Mouse (Mus musculus) forelimb bud, embryonic 11.5 days (tissue): ENCODE measurements around the gene Stac.

Experiments
- DNase-seq: peaks from one replicate; pipeline ENCODE4 v3.0.0-alpha.2; 2012; ENCODE audit warnings: low read depth, low spot score

Stac gene

GRCm38 (mm10) chr9:111689680-111690483, at the start of gene Stac:
Gene Stac (minus strand): TSS chr9:111690348.
- peak; percentile 5 for DNase-seq

- DNase-seq = no peak
These were observed 49.5 kb upstream of the Stac start for GRCm38 (mm10) chr9:111739431-111740245.

- no peak for DNase-seq
These were observed 48.9 kb upstream of the Stac start for GRCm38 (mm10) chr9:111739026-111739425.

GRCm38 (mm10) chr9:111737796-111738195, 47.6 kb upstream of the Stac start:
- DNase-seq = no peak

- DNase-seq = no peak
These were observed 45.8 kb upstream of the Stac start for GRCm38 (mm10) chr9:111735931-111736330.

GRCm38 (mm10) chr9:111731939-111732670, 42.0 kb upstream of the Stac start:
- no peak for DNase-seq

DNA sequence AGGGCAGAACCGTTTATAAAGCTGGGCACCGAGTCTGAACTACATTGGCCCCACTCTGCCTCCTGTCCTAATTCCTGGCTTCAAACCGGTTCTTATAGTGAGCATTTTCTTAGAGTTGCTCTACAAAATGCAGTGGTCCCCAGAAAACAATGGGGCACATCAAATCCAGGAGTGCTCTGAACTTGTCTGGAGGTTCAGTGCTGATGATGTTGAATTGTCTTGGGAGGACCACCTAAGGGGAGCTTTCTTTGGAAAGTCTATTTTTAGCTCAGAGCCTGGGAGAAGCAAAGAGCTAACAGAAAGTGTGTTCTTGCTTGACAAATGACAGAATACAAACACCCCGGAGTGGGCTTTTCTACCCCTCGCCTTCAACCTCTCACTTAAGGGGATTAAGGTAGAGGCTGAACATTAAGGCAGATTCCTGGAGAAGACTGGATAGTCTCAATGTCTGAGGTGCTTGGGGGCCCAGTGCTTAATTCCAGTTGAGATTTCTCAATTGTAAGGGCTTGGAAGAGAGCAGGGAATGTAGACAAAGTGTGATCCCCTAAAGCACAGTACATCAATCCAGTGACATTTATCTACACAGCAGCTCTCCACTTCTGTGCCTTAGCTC, 34.9 kb upstream of the Stac start:
- no peak for DNase-seq

DNA sequence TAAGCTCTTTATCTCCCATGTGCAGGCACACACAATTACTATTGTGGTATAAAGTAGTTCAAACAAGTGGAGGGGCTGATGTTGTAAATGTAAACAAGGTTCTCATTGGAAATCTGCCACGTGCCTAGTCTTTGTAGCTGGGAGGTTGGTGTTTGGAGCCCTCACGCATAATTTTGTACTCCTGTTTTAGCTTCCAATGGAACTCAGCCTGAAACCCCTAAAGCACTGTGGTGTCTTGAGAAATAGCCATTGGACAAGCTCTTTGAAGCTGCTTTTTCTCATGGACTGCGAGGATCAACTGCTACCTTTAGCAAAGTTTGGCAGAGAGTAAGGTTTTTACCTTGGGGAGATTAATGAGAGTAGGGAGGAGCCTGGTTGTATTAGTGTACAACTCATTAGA, 24.3 kb upstream of the Stac start:
- no peak for DNase-seq

- no peak for DNase-seq
These were observed 10.0 kb upstream of the Stac start for GRCm38 (mm10) chr9:111700101-111700500.

- DNase-seq = peak; percentile 4
These were observed 322 bp upstream of the Stac start for GRCm38 (mm10) chr9:111690484-111690855.

DNA sequence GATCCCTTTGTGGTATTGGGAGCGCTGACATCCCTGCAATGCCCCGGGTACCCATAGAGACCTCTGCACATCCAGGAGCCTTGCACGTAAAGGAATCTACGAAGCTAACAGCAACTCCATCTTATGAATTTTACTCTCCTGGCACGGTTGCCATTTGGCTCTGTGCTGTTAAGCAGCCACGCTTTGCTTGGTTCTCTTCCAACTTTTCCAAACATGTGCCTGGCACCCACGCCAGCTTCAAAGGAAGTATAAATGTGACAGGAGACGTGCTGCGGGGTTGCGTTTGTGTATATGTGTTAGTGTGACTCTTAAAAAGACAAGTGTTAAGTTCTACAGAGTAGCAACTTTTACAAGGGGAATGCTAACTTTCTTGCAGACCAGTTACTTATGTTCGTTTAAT, 1.0 kb downstream of the Stac start:
- DNase-seq = no peak

GRCm38 (mm10) chr9:111684170-111684569, 6.0 kb downstream of the Stac start:
- no peak for DNase-seq

DNA sequence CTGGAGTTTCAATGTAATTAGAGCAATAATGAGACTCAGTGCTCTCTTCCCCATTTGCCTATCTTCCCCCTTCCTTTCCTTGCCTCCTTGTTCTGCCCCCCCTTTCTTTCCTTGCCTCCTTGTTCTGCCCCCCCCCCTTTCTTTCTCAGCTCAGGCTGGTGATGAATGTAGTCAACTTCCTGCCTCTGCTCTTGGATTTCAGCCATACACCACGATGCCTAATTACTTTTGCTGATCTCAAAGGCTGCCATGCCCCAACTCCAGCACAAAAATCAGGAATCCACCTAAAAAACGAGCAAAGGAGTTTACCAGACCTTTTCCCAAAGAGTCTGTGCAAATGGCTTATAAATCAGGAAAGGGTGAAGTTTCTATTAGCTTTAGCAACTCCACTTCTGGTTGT, 10.6 kb downstream of the Stac start:
- DNase-seq = no peak

- no peak for DNase-seq
These were observed 20.3 kb downstream of the Stac start for GRCm38 (mm10) chr9:111669816-111670215.

GRCm38 (mm10) chr9:111655066-111655465, 35.1 kb downstream of the Stac start:
- no peak for DNase-seq

GRCm38 (mm10) chr9:111644228-111644627, 45.9 kb downstream of the Stac start:
- DNase-seq = no peak

DNA sequence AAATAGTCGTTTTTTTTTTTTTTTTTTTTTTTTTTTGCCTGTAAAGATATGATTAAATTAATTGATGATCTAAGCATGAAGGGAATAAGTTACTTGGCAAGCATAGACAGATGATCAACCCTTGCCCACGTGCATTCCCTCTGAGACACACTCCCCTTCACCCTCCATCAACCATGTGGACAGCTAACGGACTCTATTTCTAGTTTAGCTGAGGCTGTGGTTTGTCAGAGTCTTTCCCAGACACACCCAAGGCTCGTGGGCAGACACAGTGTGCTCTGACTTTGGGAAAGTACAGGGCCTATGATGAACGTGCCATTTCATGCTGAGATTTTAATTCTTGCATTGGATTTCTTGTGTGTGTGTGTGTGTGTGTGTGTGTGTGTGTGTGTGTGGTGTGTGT, 46.8 kb downstream of the Stac start:
- DNase-seq = no peak

GRCm38 (mm10) chr9:111637641-111638040, 52.5 kb downstream of the Stac start:
- no peak for DNase-seq

DNA sequence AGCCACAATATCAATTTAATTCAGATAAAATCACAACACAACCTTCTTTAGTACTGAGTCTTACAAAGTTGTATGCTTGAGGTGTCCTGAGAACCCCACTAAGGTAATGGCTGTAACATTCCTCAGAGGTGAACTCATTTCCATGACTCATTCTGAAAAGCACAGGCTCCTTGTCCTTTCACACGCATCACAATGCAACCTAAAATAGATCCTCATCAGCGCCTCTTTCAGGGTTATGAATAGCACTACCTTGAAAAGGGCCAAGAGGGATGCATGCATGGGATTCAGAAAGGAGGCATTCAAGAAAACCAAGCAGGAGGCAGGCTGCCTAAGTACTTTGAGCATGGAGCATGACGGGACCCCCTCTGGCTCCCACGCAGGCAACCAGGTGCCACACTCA, 57.3 kb downstream of the Stac start:
- DNase-seq = no peak

- no peak for DNase-seq
These were observed 69.0 kb downstream of the Stac start for GRCm38 (mm10) chr9:111621191-111621590.

GRCm38 (mm10) chr9:111611341-111611740, 78.8 kb downstream of the Stac start:
- DNase-seq = no peak

DNA sequence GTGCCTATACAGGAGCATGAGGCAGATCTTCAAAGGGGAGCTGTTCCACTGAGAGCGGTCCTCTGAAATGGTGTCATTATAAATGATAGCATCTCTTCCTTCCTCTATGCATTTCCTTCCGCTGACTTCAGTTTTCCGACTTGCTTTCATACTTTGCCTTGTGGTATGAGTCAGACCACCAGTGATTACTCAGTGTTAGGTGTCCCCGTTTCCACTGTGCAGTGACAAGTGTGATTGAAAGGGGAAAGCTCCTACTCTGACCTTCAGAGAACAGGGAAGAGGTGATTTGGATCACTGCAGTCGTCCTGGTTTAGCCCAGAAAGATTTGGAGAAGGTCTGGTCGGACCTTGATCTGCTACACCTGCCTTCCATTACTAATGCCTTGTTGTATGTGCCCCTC, 81.4 kb downstream of the Stac start:
- DNase-seq = no peak
